Mouse (Mus musculus) stomach, embryonic 14.5 days (tissue): Measurements from ENCODE around the gene Depp1. TPM values are rescaled to one million over a fixed set of nuclear protein-coding genes. Genes with fewer than 3 reads are reported as not detected.

Experiments
- ATAC-seq: fragments of 200-750 bp; cut with Nextera tagmentation; 2 replicates; pipeline ENCODE4 v1.8.0; 2017; ENCODE audit warnings: low read depth, moderate TSS enrichment; ENCODE audit not compliant: insufficient number of reproducible peaks, insufficient read depth, low FRiP score
- H3K27ac ChIP-seq: fragments of 300-500 bp; sonication (generic); 2 replicates; pipeline ENCODE4 v1.5.1; 2014; ENCODE audit warnings: mild to moderate bottlenecking, low read length, moderate library complexity, mixed read lengths
- H3K27me3 ChIP-seq: fragments of 300-500 bp; sonication (generic); 2 replicates; pipeline ENCODE4 v1.6.1; 2014; ENCODE audit warnings: low read length, control low read depth, mixed read lengths; ENCODE audit not compliant: control insufficient read depth, insufficient read depth
- H3K36me3 ChIP-seq: fragments of 300-500 bp; sonication (generic); 2 replicates; pipeline ENCODE4 v1.6.1; 2014; ENCODE audit warnings: mild to moderate bottlenecking, control low read depth, low read length, moderate library complexity, mixed read lengths; ENCODE audit not compliant: control insufficient read depth, insufficient read depth
- H3K4me1 ChIP-seq: fragments of 300-500 bp; sonication (generic); 2 replicates; pipeline ENCODE4 v1.6.1; 2014; ENCODE audit warnings: low read length, control low read depth, mixed read lengths; ENCODE audit not compliant: control insufficient read depth, insufficient read depth
- H3K4me2 ChIP-seq: fragments of 300-500 bp; sonication (generic); replicated peaks from 2 replicates; pipeline ENCODE4 v1.6.1; 2014; ENCODE audit warnings: low read depth, low read length, control low read depth
- H3K4me3 ChIP-seq: fragments of 300-500 bp; sonication (generic); 2 replicates; pipeline ENCODE4 v1.5.1; 2014; ENCODE audit warnings: low read depth, low read length, control low read depth
- H3K9ac ChIP-seq: fragments of 300-500 bp; sonication (generic); replicated peaks from 2 replicates; pipeline ENCODE4 v1.6.1; 2014; ENCODE audit warnings: low read depth, mild to moderate bottlenecking, control low read depth, low read length, moderate library complexity, mixed read lengths
- H3K9me3 ChIP-seq: fragments of 300-500 bp; sonication (generic); 2 replicates; pipeline ENCODE4 v1.6.1; 2016; ENCODE audit warnings: low read depth, low read length, control low read depth; ENCODE audit not compliant: control insufficient read depth
- WGBS: fragments of 180-500 bp; shearing (Covaris S2); extraction: QIAGEN DNeasy Blood & Tissue Kit; methylation state at CpG from one replicate; pipeline ENCODE4 v1.1.7; 2014; 5-methylcytosine and 5-hydroxymethylcytosine counted together
- polyA plus RNA-seq: library from polyadenylated mRNA; unstranded; fragments of >200 nt; fragmentation: Nextera tagmentation; extraction: Ambion mirVana; gene quantifications from 2 replicates; pipeline ENCODE4 v1.2.1, GENCODE M21; 2014

The Depp1 gene
- polyA plus RNA-seq, 1 experiment from 2014 or later, result 33.8 TPM

DNA sequence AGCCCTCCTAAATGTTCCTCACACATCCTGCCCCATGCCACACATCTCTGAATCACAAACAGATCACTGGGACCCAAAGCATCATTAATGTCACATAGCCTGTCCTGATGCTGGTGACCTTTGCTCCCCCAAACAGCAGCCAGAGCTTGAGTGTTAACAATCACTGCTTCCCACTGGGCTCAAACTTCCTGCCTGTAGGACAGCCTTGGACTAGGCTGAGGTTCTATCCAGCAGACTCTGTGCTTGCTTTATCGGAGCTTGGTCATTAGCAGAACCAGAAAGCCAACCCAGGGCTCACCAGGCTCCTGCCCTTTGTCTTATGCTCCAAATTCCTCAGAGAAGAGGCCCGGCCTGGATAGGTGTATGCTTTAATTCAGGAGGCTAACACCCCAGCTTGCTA lies 11.5 kb upstream of the Depp1 start:
- WGBS, result 76% methylated on average over 2 of the region's 2 CpGs
- no peaks in the 10 kb centered on the region for H3K36me3 ChIP-seq
- H3K4me1 ChIP-seq, result no peaks in the 10 kb centered on the region
- H3K4me2 ChIP-seq, result no peak overlapping the region
- H3K9me3 ChIP-seq, result no peaks in the 10 kb centered on the region
- no peaks in the 10 kb centered on the region for H3K27me3 ChIP-seq
- H3K4me3 ChIP-seq, result no peak overlapping the region
- ATAC-seq, result no peak
- H3K9ac ChIP-seq, result no peak overlapping the region
- no peak overlapping the region for H3K27ac ChIP-seq

- Histone ChIP-seq H3K4me2 (no peak overlapping the region), H3K4me1 (no peaks in the 10 kb centered on the region), H3K9ac (no peak overlapping the region), H3K4me3 (no peak overlapping the region), H3K27ac (no peak overlapping the region), H3K27me3 (no peaks in the 10 kb centered on the region), H3K9me3 (no peaks in the 10 kb centered on the region), H3K36me3 (no peaks in the 10 kb centered on the region)
- 56% methylated on average over 2 of the region's 2 CpGs for WGBS
- ATAC-seq, result no peak
Observed at GRCm38 (mm10) chr6:116639663-116640062, 10.7 kb upstream of the Depp1 start.

DNA sequence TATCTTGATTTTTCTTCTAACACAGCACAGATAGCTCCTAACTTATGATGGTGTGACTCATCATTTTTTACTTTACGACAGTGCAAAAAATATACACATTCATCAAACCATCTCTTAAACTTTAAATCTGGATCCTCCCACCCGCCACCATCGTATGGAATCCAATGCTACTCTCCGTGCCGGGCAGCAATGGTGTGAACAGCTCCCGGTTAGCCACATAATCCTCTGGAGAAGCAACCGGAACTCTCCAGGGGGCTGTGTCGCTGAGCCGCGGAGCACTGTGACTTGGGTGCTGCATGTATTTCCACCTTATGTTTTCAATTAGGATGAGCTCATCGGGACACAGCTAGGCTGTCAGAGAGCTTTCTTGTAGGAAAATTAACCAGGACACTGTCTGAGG lies 7.5 kb upstream of the Depp1 start:
- Histone ChIP-seq H3K36me3 (no peaks in the 10 kb centered on the region), H3K4me1 (no peaks in the 10 kb centered on the region), H3K9ac (no peak overlapping the region), H3K4me3 (no peak overlapping the region), H3K27me3 (no peaks in the 10 kb centered on the region), H3K27ac (no peak overlapping the region), H3K9me3 (no peaks in the 10 kb centered on the region), H3K4me2 (no peak overlapping the region)
- no peak for ATAC-seq
- 81% methylated on average over 11 of the region's 11 CpGs for WGBS

- Histone ChIP-seq H3K27ac (no peak overlapping the region), H3K4me2 (no peak overlapping the region), H3K4me3 (no peak overlapping the region), H3K27me3 (no peaks in the 10 kb centered on the region), H3K36me3 (no peaks in the 10 kb centered on the region), H3K9me3 (no peaks in the 10 kb centered on the region), H3K4me1 (no peaks in the 10 kb centered on the region), H3K9ac (no peak overlapping the region)
- ATAC-seq, result no peak
- 65% methylated on average over 4 of the region's 4 CpGs for WGBS
Observed at GRCm38 (mm10) chr6:116643881-116644280, 6.5 kb upstream of the Depp1 start.

GRCm38 (mm10) chr6:116644335-116644734 lies 6.1 kb upstream of the Depp1 start:
- 57% methylated on average over 3 of the region's 3 CpGs for WGBS
- Histone ChIP-seq H3K4me1 (0 out of 2 replicates have a peak, but pooled peaks cover under 1% of the 10 kb centered on the region), H3K4me2 (no peak overlapping the region), H3K27ac (no peak overlapping the region), H3K9ac (no peak overlapping the region), H3K9me3 (no peaks in the 10 kb centered on the region), H3K27me3 (no peaks in the 10 kb centered on the region), H3K4me3 (no peak overlapping the region), H3K36me3 (no peaks in the 10 kb centered on the region)
- no peak for ATAC-seq

GRCm38 (mm10) chr6:116647763-116648162 lies 2.6 kb upstream of the Depp1 start:
- Histone ChIP-seq H3K4me1 (peaks cover 15% of the 10 kb centered on the region), H3K4me2 (no peak overlapping the region), H3K9me3 (no peaks in the 10 kb centered on the region), H3K4me3 (no peak overlapping the region), H3K36me3 (no peaks in the 10 kb centered on the region), H3K27ac (no peak overlapping the region), H3K9ac (no peak overlapping the region), H3K27me3 (no peaks in the 10 kb centered on the region)
- WGBS, result 91% methylated on average over 12 of the region's 12 CpGs
- no peak; the same call in 1 of the 2 replicates for ATAC-seq

- H3K9ac ChIP-seq, result no peak overlapping the region
- no peaks in the 10 kb centered on the region for H3K9me3 ChIP-seq
- peaks cover 15% of the 10 kb centered on the region for H3K4me1 ChIP-seq
- 70% methylated on average over 7 of the region's 7 CpGs for WGBS
- no peak for ATAC-seq
- no peaks in the 10 kb centered on the region for H3K27me3 ChIP-seq
- H3K36me3 ChIP-seq, result no peaks in the 10 kb centered on the region
- H3K4me3 ChIP-seq, result no peak overlapping the region
- H3K27ac ChIP-seq, result peak overlapping the region; percentile 44
- H3K4me2 ChIP-seq, result no peak overlapping the region
Observed at GRCm38 (mm10) chr6:116649811-116650210, 598 bp upstream of the Depp1 start.

DNA sequence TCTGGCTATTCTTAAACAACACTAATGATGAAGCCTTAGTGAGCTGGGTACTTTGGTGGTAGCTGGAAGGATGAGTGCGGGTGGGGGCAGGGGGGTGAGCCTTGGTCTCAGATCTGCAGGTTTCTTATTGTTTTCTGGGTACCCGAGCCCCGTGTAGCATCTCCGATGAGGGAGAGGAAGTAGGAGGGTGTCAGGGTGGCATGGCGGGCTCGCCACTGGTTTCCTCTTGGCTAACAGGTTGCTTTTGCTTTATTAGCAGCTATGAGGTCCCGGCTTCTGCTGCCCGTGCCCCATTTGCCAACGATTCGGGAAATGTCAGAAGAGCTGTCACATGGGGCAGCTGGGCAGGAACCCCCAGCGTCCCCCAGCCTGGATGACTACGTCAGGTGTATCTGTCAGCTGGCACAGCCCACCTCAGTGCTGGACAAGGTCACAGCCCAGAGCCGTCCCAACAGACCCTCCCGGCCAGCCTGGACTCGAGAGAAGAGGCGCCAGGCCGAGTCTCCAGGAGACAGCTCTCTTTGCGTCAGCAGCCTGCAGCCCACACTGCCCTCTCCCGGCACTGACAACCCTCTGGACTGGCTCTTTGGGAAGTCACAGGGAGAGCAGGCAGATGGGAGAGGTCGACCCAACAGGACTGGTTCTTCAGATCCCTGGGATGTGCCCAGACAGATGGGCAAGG lies 1.2 kb downstream of the Depp1 start:
- 0 out of 2 replicates have a peak, but pooled peaks have one; percentile 16 for ATAC-seq
- Histone ChIP-seq H3K9ac (no peak overlapping the region), H3K4me3 (peak overlapping the region; percentile 17; the same call in 1 of the 2 replicates), H3K9me3 (no peaks in the 10 kb centered on the region), H3K36me3 (no peaks in the 10 kb centered on the region), H3K4me2 (peak overlapping the region; percentile 18), H3K4me1 (peaks cover 15% of the 10 kb centered on the region), H3K27me3 (no peaks in the 10 kb centered on the region), H3K27ac (no peak overlapping the region)
- WGBS, result 68% methylated on average over 20 of the region's 20 CpGs

DNA sequence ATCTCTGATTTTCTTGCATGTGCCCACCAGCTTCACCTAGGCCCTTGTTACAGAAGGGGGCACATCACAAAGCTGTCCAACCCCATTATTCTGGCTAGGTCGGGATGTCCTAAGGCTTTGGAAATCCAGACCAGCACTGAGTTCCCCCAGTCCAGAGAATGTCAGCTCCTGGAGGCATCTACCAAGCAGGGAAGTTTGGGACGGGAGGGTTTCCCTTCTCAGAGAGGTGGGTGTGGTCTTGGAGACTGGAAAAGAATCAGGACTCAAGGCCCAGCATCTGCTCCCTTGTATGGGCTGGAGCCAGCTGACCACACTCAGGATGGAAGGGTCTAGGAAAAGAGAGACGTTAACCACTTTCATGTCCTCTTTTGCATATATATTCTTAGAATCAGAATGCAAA lies 2.8 kb downstream of the Depp1 start:
- H3K9me3 ChIP-seq, result no peaks in the 10 kb centered on the region
- WGBS, result 74% methylated on average over 3 of the region's 3 CpGs
- no peak overlapping the region for H3K4me2 ChIP-seq
- no peak overlapping the region for H3K27ac ChIP-seq
- H3K4me1 ChIP-seq, result peaks cover 15% of the 10 kb centered on the region
- no peak overlapping the region for H3K9ac ChIP-seq
- H3K36me3 ChIP-seq, result no peaks in the 10 kb centered on the region
- H3K27me3 ChIP-seq, result no peaks in the 10 kb centered on the region
- no peak overlapping the region for H3K4me3 ChIP-seq
- ATAC-seq, result no peak
